Mouse (Mus musculus): ENCODE results near the gene Avpr2. TPM values are rescaled to one million over a fixed set of nuclear protein-coding genes. Genes with fewer than 3 reads are reported as not detected.

Gene Avpr2
- total RNA-seq, 1 experiment from 2014 or later = 1.9 TPM

GRCm38 (mm10) chrX:73911588-73911987, 19.7 kb downstream of the Avpr2 start:
- ATAC-seq (replicated peaks; ENCODE audit: insufficient number of reproducible peaks, low FRiP score, low TSS enrichment, poor library complexity, severe bottlenecking) = peak; percentile 66

- peak; percentile 91 for ATAC-seq (replicated peaks; ENCODE audit: insufficient number of reproducible peaks, low FRiP score, low TSS enrichment, poor library complexity, severe bottlenecking)
These were observed 23.2 kb downstream of the Avpr2 start for GRCm38 (mm10) chrX:73914827-73915703.

GRCm38 (mm10) chrX:73916945-73917344, 25.0 kb downstream of the Avpr2 start:
- ATAC-seq (replicated peaks; ENCODE audit: insufficient number of reproducible peaks, low FRiP score, low TSS enrichment, poor library complexity, severe bottlenecking) = no peak

- ATAC-seq (replicated peaks; ENCODE audit: insufficient number of reproducible peaks, low FRiP score, low TSS enrichment, poor library complexity, severe bottlenecking) = no peak
These were observed 26.7 kb downstream of the Avpr2 start for GRCm38 (mm10) chrX:73918631-73919030.

DNA sequence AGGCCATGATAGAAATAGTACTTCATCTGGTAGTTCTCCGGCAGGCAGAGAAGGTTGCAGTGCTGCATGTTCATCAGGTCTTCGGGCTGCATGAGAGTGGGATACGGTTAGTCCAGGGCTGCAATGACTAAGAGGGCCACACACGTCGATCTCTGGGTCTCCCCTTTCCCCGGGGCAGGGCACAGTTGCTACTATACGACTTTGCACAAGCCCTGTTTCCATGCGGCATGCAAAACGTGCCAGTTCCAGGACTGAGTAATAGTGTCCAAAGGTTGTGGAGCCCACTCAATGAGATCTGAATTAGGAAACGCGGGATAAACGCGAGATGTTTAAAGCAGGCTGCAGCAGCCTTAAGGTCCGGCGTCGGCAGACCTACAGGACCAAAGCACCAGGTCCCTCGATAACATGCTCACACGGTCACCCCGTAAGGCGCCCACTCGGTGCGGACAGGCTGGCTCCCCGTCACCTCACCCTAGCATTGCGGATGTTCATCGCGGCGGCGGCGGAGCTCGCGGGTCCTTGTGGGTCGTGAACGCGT, 29.5 kb downstream of the Avpr2 start:
- ATAC-seq (replicated peaks; ENCODE audit: insufficient number of reproducible peaks, low FRiP score, low TSS enrichment, poor library complexity, severe bottlenecking) = no peak

DNA sequence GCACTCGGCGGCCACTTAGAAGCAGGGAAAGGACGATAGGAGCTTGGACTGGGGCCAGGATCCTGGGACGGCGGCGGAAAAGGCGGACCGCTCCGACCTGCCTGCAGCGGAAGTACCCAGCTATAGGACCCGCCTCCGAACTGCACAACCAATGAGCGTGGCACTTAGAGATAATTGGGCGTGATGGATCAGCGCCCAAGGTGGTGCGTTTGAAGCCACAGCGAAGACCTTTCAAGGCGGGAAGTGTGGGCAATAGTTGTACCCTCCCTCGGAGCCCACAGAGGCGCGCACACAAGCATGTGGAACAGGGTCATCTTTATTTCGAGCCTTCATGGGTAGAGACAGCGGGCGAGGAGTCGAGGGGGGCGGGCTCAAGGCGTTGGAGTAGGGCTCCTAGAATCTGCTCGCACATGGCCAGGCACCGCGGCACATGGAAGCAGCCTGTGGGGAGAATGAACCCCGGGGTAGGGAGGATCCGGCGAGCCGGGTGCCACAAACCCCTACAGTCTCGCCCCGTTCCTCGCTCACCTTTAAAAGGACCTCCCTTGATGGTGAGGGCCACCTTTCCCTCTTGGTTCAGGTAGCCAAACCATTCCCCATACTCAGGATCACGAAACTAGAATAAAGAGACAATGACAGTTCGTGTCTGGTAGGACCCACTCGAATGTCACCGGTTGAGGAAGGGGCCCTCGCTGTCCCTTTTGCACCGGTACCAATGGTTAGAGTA, 30.1 kb downstream of the Avpr2 start, which contains the start of the genes Arhgap4 and Naa10:
Gene Arhgap4 (minus strand): TSS at position 48 of the 727 bp plus-strand sequence.
Gene Naa10 (minus strand): TSS at position 122 of the 727 bp plus-strand sequence.
- peak; percentile 99 for ATAC-seq (replicated peaks; ENCODE audit: insufficient number of reproducible peaks, low FRiP score, low TSS enrichment, poor library complexity, severe bottlenecking)

GRCm38 (mm10) chrX:73922550-73922882, 30.6 kb downstream of the Avpr2 start:
- no peak for ATAC-seq (replicated peaks; ENCODE audit: insufficient number of reproducible peaks, low FRiP score, low TSS enrichment, poor library complexity, severe bottlenecking)

GRCm38 (mm10) chrX:73930402-73931062, 38.6 kb downstream of the Avpr2 start, which contains the start of gene Renbp:
Renbp (minus strand) TSS chrX:73930850.
- ATAC-seq (replicated peaks; ENCODE audit: insufficient number of reproducible peaks, low FRiP score, low TSS enrichment, poor library complexity, severe bottlenecking) = peak; percentile 76

GRCm38 (mm10) chrX:73931871-73932270, 40.0 kb downstream of the Avpr2 start:
- ATAC-seq (replicated peaks; ENCODE audit: insufficient number of reproducible peaks, low FRiP score, low TSS enrichment, poor library complexity, severe bottlenecking) = no peak

- ATAC-seq (replicated peaks; ENCODE audit: insufficient number of reproducible peaks, low FRiP score, low TSS enrichment, poor library complexity, severe bottlenecking) = no peak
These were observed 50.0 kb downstream of the Avpr2 start for GRCm38 (mm10) chrX:73941860-73942259.

GRCm38 (mm10) chrX:73942294-73942693, 50.4 kb downstream of the Avpr2 start:
- no peak for ATAC-seq (replicated peaks; ENCODE audit: insufficient number of reproducible peaks, low FRiP score, low TSS enrichment, poor library complexity, severe bottlenecking)

Other genes starting within 250 kb of the Avpr2 start
- 0.97 TPM in 1 of 3 replicates, not detected in the others for gene Pnck, start 232.0 kb upstream of the Avpr2 start, total RNA-seq (2017)
- gene Slc6a8, start 219.0 kb upstream of the Avpr2 start, total RNA-seq (2017) = 0.49 TPM in 1 of 3 replicates, not detected in the others
- 223 to 253 TPM (median 241 TPM) in 3 replicates for gene Bcap31, start 175.9 kb upstream of the Avpr2 start, total RNA-seq (2017)
- gene Abcd1, start 175.5 kb upstream of the Avpr2 start, total RNA-seq (2017) = 23.6 to 41.6 TPM (median 26.6 TPM) in 3 replicates
- gene Plxnb3, start 135.0 kb upstream of the Avpr2 start, total RNA-seq (2017) = 2.7 to 6.1 TPM (median 3.9 TPM) in 3 replicates
- gene Srpk3, start 117.7 kb upstream of the Avpr2 start, total RNA-seq (2017) = 12.0 to 20.5 TPM (median 19.1 TPM) in 3 replicates
- gene Idh3g, start 105.2 kb upstream of the Avpr2 start, total RNA-seq (2017) = 95.4 to 128 TPM (median 113 TPM) in 3 replicates
- gene Ssr4, start 105.1 kb upstream of the Avpr2 start, total RNA-seq (2017) = 136 to 151 TPM (median 138 TPM) in 3 replicates
- 0.68 to 2.9 TPM (median 1.9 TPM) in 3 replicates for gene Pdzd4, start 67.1 kb upstream of the Avpr2 start, total RNA-seq (2017)
- gene L1cam, start 4.0 kb downstream of the Avpr2 start, total RNA-seq (2017) = 59.8 to 83.7 TPM (median 81.0 TPM) in 3 replicates
- gene Arhgap4, start 29.8 kb downstream of the Avpr2 start, total RNA-seq (2017) = 164 to 232 TPM (median 166 TPM) in 3 replicates
- gene Naa10, start 29.8 kb downstream of the Avpr2 start, total RNA-seq (2017) = 32.0 to 50.3 TPM (median 42.9 TPM) in 3 replicates
- 15.9 to 27.6 TPM (median 20.8 TPM) in 3 replicates for gene Renbp, start 38.7 kb downstream of the Avpr2 start, total RNA-seq (2017)
- gene Hcfc1, start 74.3 kb downstream of the Avpr2 start, total RNA-seq (2017) = 21.4 to 45.9 TPM (median 24.5 TPM) in 3 replicates
- 44.2 to 65.0 TPM (median 58.3 TPM) in 3 replicates for gene Irak1, start 131.8 kb downstream of the Avpr2 start, total RNA-seq (2017)
- not detected in 3 replicates for gene Opn1mw, start 235.4 kb downstream of the Avpr2 start, total RNA-seq (2017)
- 22.6 to 35.0 TPM (median 27.3 TPM) in 3 replicates for gene Mecp2, start 243.3 kb downstream of the Avpr2 start, total RNA-seq (2017)

Measured in monocyte, adult 5-6 weeks (primary cell).